Mouse (Mus musculus) midbrain, postnatal 0 days (tissue): ENCODE measurements around the gene Grhl1. TPM values are rescaled to one million over a fixed set of nuclear protein-coding genes. Genes with fewer than 3 reads are reported as not detected.

Experiments
- ATAC-seq: fragments of 200-750 bp; cut with Nextera tagmentation; 2 replicates; pipeline ENCODE4 v1.8.0; 2017; ENCODE audit warnings: moderate number of reproducible peaks, mild to moderate bottlenecking, moderate TSS enrichment, moderate library complexity; ENCODE audit not compliant: low FRiP score
- DNase-seq: peaks from one replicate; pipeline ENCODE4 v3.0.0-alpha.2; 2015; ENCODE audit warnings: low spot score
- H3K27ac ChIP-seq: fragments of 300-500 bp; sonication (generic); 2 replicates; pipeline ENCODE4 v1.5.1; 2014; ENCODE audit warnings: low read depth, mild to moderate bottlenecking, low read length, mixed read lengths
- H3K27me3 ChIP-seq: fragments of 300-500 bp; sonication (generic); 2 replicates; pipeline ENCODE4 v1.6.1; 2014; ENCODE audit warnings: low read length, control low read depth, mixed read lengths; ENCODE audit not compliant: insufficient read depth
- H3K36me3 ChIP-seq: fragments of 300-500 bp; sonication (generic); 2 replicates; pipeline ENCODE4 v1.6.1; 2014; ENCODE audit warnings: low read length, control low read depth, mixed read lengths; ENCODE audit not compliant: insufficient read depth
- H3K4me1 ChIP-seq: fragments of 300-500 bp; sonication (generic); 2 replicates; pipeline ENCODE4 v1.6.1; 2014; ENCODE audit warnings: mild to moderate bottlenecking, control low read depth, antibody characterized with exemption, low read length, mixed read lengths; ENCODE audit not compliant: insufficient read depth
- H3K4me2 ChIP-seq: fragments of 300-500 bp; sonication (generic); 2 replicates; pipeline ENCODE4 v1.6.1; 2014; ENCODE audit warnings: low read depth, mild to moderate bottlenecking, low read length, mixed read lengths; ENCODE audit not compliant: poor library complexity, severe bottlenecking
- H3K4me3 ChIP-seq: fragments of 300-500 bp; sonication (generic); 2 replicates; pipeline ENCODE4 v1.5.1; 2014; ENCODE audit warnings: low read depth, mild to moderate bottlenecking, low read length, moderate library complexity
- H3K9ac ChIP-seq: fragments of 300-500 bp; sonication (generic); replicated peaks from 2 replicates; pipeline ENCODE4 v1.6.1; 2014; ENCODE audit warnings: mild to moderate bottlenecking, low read length, moderate library complexity, mixed read lengths; ENCODE audit not compliant: poor library complexity, severe bottlenecking
- H3K9me3 ChIP-seq: fragments of 300-500 bp; sonication (generic); 2 replicates; pipeline ENCODE4 v1.6.1; 2016; ENCODE audit warnings: low read length, control low read depth
- CTCF ChIP-seq: IDR thresholded peaks from 2 replicates; pipeline ENCODE4 v1.5.1; 2016; ENCODE audit warnings: antibody characterized with exemption, mild to moderate bottlenecking
- WGBS: fragments of 180-500 bp; shearing (Covaris S2); extraction: QIAGEN DNeasy Blood & Tissue Kit; methylation state at CpG from one replicate; pipeline ENCODE4 v1.1.7; 2014; 5-methylcytosine and 5-hydroxymethylcytosine counted together
- polyA plus RNA-seq: library from polyadenylated mRNA; unstranded; fragments of >200 nt; fragmentation: Nextera tagmentation; extraction: Ambion mirVana; gene quantifications from 2 replicates; pipeline ENCODE4 v1.2.1, GENCODE M21; 2015
- total RNA-seq: library from RNA; depleted of rRNA; stranded (reverse); fragments of >200 nt; gene quantifications from 2 replicates; pipeline ENCODE4 v1.2.3, GENCODE M21; 2014

The Grhl1 gene
- total and polyA plus RNA-seq, 2 experiments from 2014 or later: 1.8 to 3.5 TPM

- Histone ChIP-seq H3K27ac (no peak overlapping the region), H3K36me3 (no peaks in the 10 kb centered on the region), H3K27me3 (no peaks in the 10 kb centered on the region), H3K9me3 (no peaks in the 10 kb centered on the region), H3K4me3 (no peak overlapping the region), H3K9ac (no peak overlapping the region), H3K4me2 (no peak overlapping the region), H3K4me1 (0 out of 2 replicates have a peak, but pooled peaks cover 5% of the 10 kb centered on the region)
- WGBS: 90% methylated on average over 5 of the region's 5 CpGs
- ATAC-seq: no peak
- no peak for DNase-seq
- no peak for TF ChIP-seq CTCF
These were observed 54.3 kb downstream of the Grhl1 start for GRCm38 (mm10) chr12:24626401-24626800.

- ATAC-seq (no peak), DNase-seq (no peak)
- no peaks in the 10 kb centered on the region for H3K27me3 ChIP-seq
- TF ChIP-seq CTCF: no peak
- no peak overlapping the region for H3K27ac ChIP-seq
- 0 out of 2 replicates have a peak, but pooled peaks cover 5% of the 10 kb centered on the region for H3K4me1 ChIP-seq
- no peaks in the 10 kb centered on the region for H3K9me3 ChIP-seq
- WGBS: 73% methylated on average over 3 of the region's 3 CpGs
- H3K9ac ChIP-seq: no peak overlapping the region
- no peaks in the 10 kb centered on the region for H3K36me3 ChIP-seq
- no peak overlapping the region for H3K4me3 ChIP-seq
- no peak overlapping the region for H3K4me2 ChIP-seq
These were observed 55.1 kb downstream of the Grhl1 start for GRCm38 (mm10) chr12:24627215-24627614.

GRCm38 (mm10) chr12:24630220-24630619, 58.1 kb downstream of the Grhl1 start:
- WGBS: 72% methylated on average over 1 of the region's 1 CpGs

GRCm38 (mm10) chr12:24632404-24632803, 60.3 kb downstream of the Grhl1 start:
- Histone ChIP-seq H3K9me3 (no peaks in the 10 kb centered on the region), H3K4me2 (no peak overlapping the region), H3K4me1 (no peaks in the 10 kb centered on the region), H3K27me3 (no peaks in the 10 kb centered on the region), H3K4me3 (no peak overlapping the region), H3K36me3 (no peaks in the 10 kb centered on the region), H3K9ac (no peak overlapping the region), H3K27ac (no peak overlapping the region)
- ATAC-seq: no peak
- no peak for DNase-seq
- TF ChIP-seq CTCF: no peak
- WGBS: 59% methylated on average over 4 of the region's 4 CpGs

More at GRCm38 (mm10) chr12:24630220-24630619, 58.1 kb downstream of the Grhl1 start:
- H3K4me1 ChIP-seq: no peaks in the 10 kb centered on the region
- H3K4me3 ChIP-seq: no peak overlapping the region
- DNase-seq (no peak), ATAC-seq (no peak)
- peak; percentile 61 for TF ChIP-seq CTCF
- H3K27me3 ChIP-seq: no peaks in the 10 kb centered on the region
- no peak overlapping the region for H3K4me2 ChIP-seq
- H3K36me3 ChIP-seq: no peaks in the 10 kb centered on the region
- no peak overlapping the region for H3K9ac ChIP-seq
- no peak overlapping the region for H3K27ac ChIP-seq
- H3K9me3 ChIP-seq: no peaks in the 10 kb centered on the region

GRCm38 (mm10) chr12:24633753-24634191, 61.7 kb downstream of the Grhl1 start:
- Histone ChIP-seq H3K27me3 (no peaks in the 10 kb centered on the region), H3K9me3 (no peaks in the 10 kb centered on the region), H3K9ac (no peak overlapping the region), H3K27ac (no peak overlapping the region), H3K4me3 (no peak overlapping the region), H3K36me3 (no peaks in the 10 kb centered on the region), H3K4me1 (no peaks in the 10 kb centered on the region), H3K4me2 (no peak overlapping the region)
- 56% methylated on average over 1 of the region's 1 CpGs for WGBS
- ATAC-seq (no peak), DNase-seq (no peak)
- TF ChIP-seq CTCF: no peak

- Histone ChIP-seq H3K9me3 (no peaks in the 10 kb centered on the region), H3K4me3 (no peak overlapping the region), H3K36me3 (no peaks in the 10 kb centered on the region), H3K9ac (no peak overlapping the region), H3K4me2 (no peak overlapping the region), H3K27ac (no peak overlapping the region), H3K4me1 (no peaks in the 10 kb centered on the region), H3K27me3 (no peaks in the 10 kb centered on the region)
- no peak for DNase-seq
- no peak for ATAC-seq
- TF ChIP-seq CTCF: no peak
- WGBS: 73% methylated on average over 4 of the region's 4 CpGs
These were observed 62.1 kb downstream of the Grhl1 start for GRCm38 (mm10) chr12:24634212-24634611.
